In genomic region chr10:93347387-93347786, GRCm38 (mm10) we compare ENCODE assay signal across 10 mouse cellular contexts. TPM values are rescaled to one million over a fixed set of nuclear protein-coding genes. Genes with fewer than 3 reads are reported as not detected.
A peak's percentile ranks its signal among the peaks of the same experiment; 100 is the strongest.
DNase-seq lines count a peak whose midpoint lies in the region; ATAC-seq lines count a peak whose summit lies in the region.
"Had no signal": no experiment of that assay in that cellular context is flagged by ENCODE, and none has a peak within 500 bp of the region (broad histone marks: within the 10 kb centered on the region; RNA-seq: fewer than 3 reads in every experiment).

No protein-coding gene starts in this region.

- H3K27me3 ChIP-seq in kidney, embryonic 14.5 days (ENCODE audit: control insufficient read depth, insufficient read depth, low read length): no peaks in the 10 kb centered on the region
- H3K27me3 ChIP-seq in limb, embryonic 13.5 days: no peaks in the 10 kb centered on the region

- peak; percentile 71 for ATAC-seq in frontal cortex, adult (ENCODE audit: low TSS enrichment)
- no peak for ATAC-seq in kidney, embryonic 14.5 days (ENCODE audit: low FRiP score, low TSS enrichment)
- ATAC-seq in limb, embryonic 13.5 days (ENCODE audit: low FRiP score, low read depth): peak; percentile 73

- WGBS in kidney, embryonic 14.5 days: 66% methylated on average over 7 of the region's 7 CpGs
- 54% methylated on average over 7 of the region's 7 CpGs for WGBS in limb, embryonic 13.5 days

- no peaks in the 10 kb centered on the region for H3K9me3 ChIP-seq in kidney, embryonic 14.5 days (ENCODE audit: control insufficient read depth, low read length)
- no peaks in the 10 kb centered on the region for H3K9me3 ChIP-seq in limb, embryonic 13.5 days

- intact Hi-C loops in left cerebral cortex, postnatal 36 days (cut with DNase I): no loop called here

- no peak for DNase-seq in frontal cortex, postnatal 10 days (ENCODE audit: low spot score in 2 of 2)
- no peak for DNase-seq in kidney, adult 8-10 months
- peak; percentile 67 for DNase-seq in brain, adult 2 months (ENCODE audit: low read depth, low spot score)
- no peak for DNase-seq in thymus, postnatal 36 days
- DNase-seq in left cerebral cortex, postnatal 36 days (ENCODE audit: low spot score in 2 of 2): no peak
- DNase-seq: right cerebral cortex, postnatal 25 days; thymus, adult 18-20 months had no signal

- H3K4me1 ChIP-seq in kidney, embryonic 14.5 days (ENCODE audit: control insufficient read depth, insufficient read depth, low read length): peaks cover 5% of the 10 kb centered on the region; the same call in 1 of the 2 replicates
- H3K4me1 ChIP-seq in limb, embryonic 13.5 days: peaks cover 17% of the 10 kb centered on the region

- no peak overlapping the region for H3K9ac ChIP-seq in kidney, embryonic 14.5 days (ENCODE audit: low read depth, low read length)
- H3K9ac ChIP-seq in limb, embryonic 13.5 days: no peak overlapping the region

- H3K4me2 ChIP-seq in kidney, embryonic 14.5 days (replicated peaks; ENCODE audit: low read depth, low read length): no peak overlapping the region
- H3K4me2 ChIP-seq in limb, embryonic 13.5 days (replicated peaks): peak overlapping the region; percentile 25; the same call in 1 of the 2 replicates

- H3K27ac ChIP-seq in kidney, embryonic 14.5 days (ENCODE audit: low read depth, low read length): 0 out of 2 replicates have a peak overlapping the region, but pooled peaks have one; percentile 4
- peak overlapping the region; percentile 53; the same call in 1 of the 2 replicates for H3K27ac ChIP-seq in limb, embryonic 13.5 days

- H3K36me3 ChIP-seq in kidney, embryonic 14.5 days (ENCODE audit: control insufficient read depth, insufficient read depth, low read length): no peaks in the 10 kb centered on the region
- no peaks in the 10 kb centered on the region for H3K36me3 ChIP-seq in limb, embryonic 13.5 days

- H3K4me3 ChIP-seq in kidney, embryonic 14.5 days (ENCODE audit: low read length): no peak overlapping the region
- H3K4me3 ChIP-seq in limb, embryonic 13.5 days: no peak overlapping the region

RNA-seq across cellular contexts. Expression of gene Elk3, which starts 36.5 kb away (rescaled TPM):
- polyA plus RNA-seq in kidney, embryonic 14.5 days (2014; fragmentation: Nextera tagmentation; extraction: Ambion mirVana): 43.4 and 49.1 TPM in 2 replicates
- polyA plus RNA-seq in limb, embryonic 13.5 days (2015; fragmentation: Nextera tagmentation; extraction: Ambion mirVana): 48.6 and 49.2 TPM in 2 replicates
- 10 to 100 TPM in 1 of 2 experiments, 1 to 10 TPM in 1; 9.4 to 11.4 TPM for total RNA-seq in left cerebral cortex, postnatal 36 days (2021)
